Mouse (Mus musculus): ENCODE measurements around the gene G430095P16Rik. TPM values are rescaled to one million over a fixed set of nuclear protein-coding genes. Genes with fewer than 3 reads are reported as not detected.

The G430095P16Rik gene
- 10 to 100 TPM; 10.9 to 11.1 TPM for total RNA-seq (2023)

GRCm38 (mm10) chr8:84722850-84723570 lies at the start of gene G430095P16Rik:
Gene G430095P16Rik, plus strand, starts transcription at chr8:84723007.

GRCm38 (mm10) chr8:84686191-84687002 lies 36.4 kb upstream of the G430095P16Rik start, which contains the start of gene Trmt1:
Gene Trmt1, plus strand, starts transcription at chr8:84686307.

GRCm38 (mm10) chr8:84687705-84688100 lies 35.1 kb upstream of the G430095P16Rik start, which contains the start of gene Nacc1:
Gene Nacc1, minus strand, starts transcription at chr8:84687862.

GRCm38 (mm10) chr8:84700941-84701911 lies 21.6 kb upstream of the G430095P16Rik start, which contains the start of gene Lyl1:
Gene Lyl1, plus strand, starts transcription at chr8:84701457.

Other genes with a start within 250 kb of the G430095P16Rik start
- 1,000 to 10,000 TPM in 1 of 2 experiments, 100 to 1,000 TPM in 1; 917 to 1,067 TPM for gene Ier2, start 60.2 kb upstream of the G430095P16Rik start, total RNA-seq (2023)
- 10 to 100 TPM; 25.7 to 39.0 TPM for gene Trmt1, start 36.7 kb upstream of the G430095P16Rik start, total RNA-seq (2023)
- gene Nacc1, start 35.1 kb upstream of the G430095P16Rik start, total RNA-seq (2023): 10 to 100 TPM; 35.1 to 41.1 TPM
- gene Lyl1, start 21.6 kb upstream of the G430095P16Rik start, total RNA-seq (2023): 100 to 1,000 TPM; 103 to 117 TPM
- 10 to 100 TPM; 22.4 to 35.3 TPM for gene Nfix, start 77.3 kb downstream of the G430095P16Rik start, total RNA-seq (2023)
- 1 to 10 TPM; 1.2 to 1.9 TPM for gene Dand5, start 99.8 kb downstream of the G430095P16Rik start, total RNA-seq (2023)
- gene Gadd45gip1, start 108.5 kb downstream of the G430095P16Rik start, total RNA-seq (2023): 1 to 10 TPM; 6.7 to 9.4 TPM
- 10 to 100 TPM; 45.1 to 61.6 TPM for gene Rad23a, start 117.7 kb downstream of the G430095P16Rik start, total RNA-seq (2023)
- gene Calr, start 123.9 kb downstream of the G430095P16Rik start, total RNA-seq (2023): 100 to 1,000 TPM; 331 to 384 TPM
- gene Farsa, start 134.0 kb downstream of the G430095P16Rik start, total RNA-seq (2023): 10 to 100 TPM; 27.1 to 36.2 TPM
- 10 to 100 TPM; 14.8 to 20.6 TPM for gene Syce2, start 149.1 kb downstream of the G430095P16Rik start, total RNA-seq (2023)
- 10 to 100 TPM in 1 of 2 experiments, 1 to 10 TPM in 1; 9.6 to 11.3 TPM for gene Gcdh, start 170.9 kb downstream of the G430095P16Rik start, total RNA-seq (2023)
- 10 to 100 TPM; 21.1 to 28.8 TPM for gene Klf1, start 178.9 kb downstream of the G430095P16Rik start, total RNA-seq (2023)
- 10 to 100 TPM; 20.0 to 24.8 TPM for gene Dnase2a, start 185.6 kb downstream of the G430095P16Rik start, total RNA-seq (2023)
- not detected for gene Mast1, start 214.4 kb downstream of the G430095P16Rik start, total RNA-seq (2023)
- gene Rtbdn, start 224.0 kb downstream of the G430095P16Rik start, total RNA-seq (2023): not detected
- not detected for gene Gm49661, start 246.4 kb downstream of the G430095P16Rik start, total RNA-seq (2023)
- 100 to 1,000 TPM; 117 to 203 TPM for gene Prdx2, start 246.6 kb downstream of the G430095P16Rik start, total RNA-seq (2023)
- 10 to 100 TPM; 35.2 to 37.9 TPM for gene Rnaseh2a, start 246.8 kb downstream of the G430095P16Rik start, total RNA-seq (2023)